8 mouse cellular contexts compared by ENCODE assay signal in the genomic region with DNA sequence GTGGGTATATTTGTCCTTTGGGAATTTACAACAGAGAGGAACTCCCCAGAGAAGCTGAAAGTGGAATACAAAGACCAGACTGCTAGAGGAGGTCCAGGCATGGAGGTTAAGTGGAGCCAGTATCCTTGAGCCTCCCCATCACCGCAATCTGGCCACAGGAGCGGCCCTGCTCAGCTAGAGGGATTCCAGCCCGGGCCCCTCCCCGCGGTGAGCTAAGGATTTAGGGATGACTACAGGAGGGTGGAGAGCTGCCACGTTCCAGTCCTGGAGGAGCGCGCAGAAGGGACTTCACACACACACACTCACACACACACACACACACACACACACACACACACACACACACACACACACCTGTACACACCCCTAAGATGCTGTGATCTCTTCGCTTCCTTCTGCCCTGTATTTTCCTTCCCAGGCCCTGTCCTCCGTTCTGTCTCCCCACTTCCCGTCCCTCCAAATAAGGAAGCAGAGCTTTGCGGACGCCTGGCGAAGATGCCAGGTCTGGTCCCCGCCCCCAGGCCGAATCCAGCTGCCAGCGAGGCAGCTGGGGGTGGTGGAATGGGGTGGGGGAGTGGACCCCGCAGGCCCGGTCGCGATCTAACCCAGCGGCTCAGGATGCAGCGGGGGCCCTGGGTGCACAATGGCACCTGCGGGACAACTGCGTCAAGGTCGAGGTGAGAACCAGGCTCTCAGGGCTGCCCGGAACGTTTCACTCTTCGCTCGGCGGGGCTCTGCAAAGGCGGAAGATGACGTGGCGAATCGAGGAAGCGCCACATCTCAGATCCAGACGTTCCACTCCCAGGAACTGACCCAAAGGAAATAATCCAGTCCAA.
DNase-seq lines count a peak whose midpoint lies in the region; ATAC-seq lines count a peak whose summit lies in the region.

No protein-coding gene starts in this region.

- peak overlapping the region; percentile 95 for H3K4me2 ChIP-seq in hindbrain, embryonic 11.5 days (replicated peaks; ENCODE audit: low read depth, low read length)

- H3K4me3 ChIP-seq in hindbrain, embryonic 11.5 days (ENCODE audit: low read depth, low read length) = peak overlapping the region; percentile 61

- H3K27ac ChIP-seq in hindbrain, embryonic 11.5 days (ENCODE audit: low read depth, low read length) = peak overlapping the region; percentile 60

- ATAC-seq in hindbrain, embryonic 11.5 days (ENCODE audit: low FRiP score) = peak; percentile 77

- no peaks in the 10 kb centered on the region for H3K36me3 ChIP-seq in hindbrain, embryonic 11.5 days (ENCODE audit: control insufficient read depth, insufficient read depth, low read length)

- no peaks in the 10 kb centered on the region for H3K27me3 ChIP-seq in hindbrain, embryonic 11.5 days (ENCODE audit: control insufficient read depth, insufficient read depth, low read length)

- no peaks in the 10 kb centered on the region for H3K9me3 ChIP-seq in hindbrain, embryonic 11.5 days (ENCODE audit: control insufficient read depth, low read length)

- 0 out of 2 replicates have a peak, but pooled peaks cover 2% of the 10 kb centered on the region for H3K4me1 ChIP-seq in hindbrain, embryonic 11.5 days (replicated peaks; ENCODE audit: control insufficient read depth, insufficient read depth, low read length)

- under 1% methylated on average over 37 of the region's 37 CpGs for WGBS in hindbrain, embryonic 11.5 days

- peak overlapping the region; percentile 74 for H3K9ac ChIP-seq in hindbrain, embryonic 11.5 days (ENCODE audit: low read depth, low read length)

- peak; percentile 85 for DNase-seq in MN1 (ENCODE audit: low spot score)
- DNase-seq in cerebellum, adult 9-11 months = peak; percentile 83
- peak; percentile 45 to 60 for DNase-seq in frontal cortex, postnatal 14 days (ENCODE audit: low spot score in 2 of 2)
- peak; percentile 75 for DNase-seq in hindbrain, embryonic 11.5 days (ENCODE audit: low spot score)
- DNase-seq in layer of hippocampus, postnatal 25 days (ENCODE audit: extremely low spot score in 1 of 2, low spot score in 1 of 2) = peak; percentile 52 to 72
- DNase-seq in lung, postnatal 10 days = peak; percentile 92
- DNase-seq in ovary, postnatal 10 days (ENCODE audit: low spot score) = peak; percentile 68
- DNase-seq in thymus, postnatal 10 days (ENCODE audit: low spot score in 2 of 2) = peak; percentile 23 to 24

Comparison
In these comparisons a context has a peak if more than half of its experiments do, and no peak if none do; other contexts are left out.
1. Peak in every context shown above with its lines: DNase-seq, ATAC-seq, H3K4me3 ChIP-seq and H3K27ac ChIP-seq.
2. DNase-seq: peak in every context shown above with its lines; median percentile 92 in lung, postnatal 10 days; 85 in MN1; 83 in cerebellum, adult 9-11 months; 75 in hindbrain, embryonic 11.5 days; 68 in ovary, postnatal 10 days; 62 in layer of hippocampus, postnatal 25 days; 52 in frontal cortex, postnatal 14 days; 24 in thymus, postnatal 10 days.